Mouse (Mus musculus) hindbrain, embryonic 15.5 days (tissue): ENCODE results near the gene Ccpg1os. TPM values are rescaled to one million over a fixed set of nuclear protein-coding genes. Genes with fewer than 3 reads are reported as not detected.

Source experiments
- ATAC-seq: fragments of 200-750 bp; cut with Nextera tagmentation; 2 replicates; pipeline ENCODE4 v1.8.0; 2017; ENCODE audit warnings: low read depth, moderate number of reproducible peaks, moderate TSS enrichment; ENCODE audit not compliant: low FRiP score
- H3K27ac ChIP-seq: fragments of 300-500 bp; sonication (generic); replicated peaks from 2 replicates; pipeline ENCODE4 v1.5.1; 2015; ENCODE audit warnings: mild to moderate bottlenecking, inconsistent platforms
- H3K27me3 ChIP-seq: fragments of 300-500 bp; sonication (generic); 2 replicates; pipeline ENCODE4 v1.6.1; 2015; ENCODE audit warnings: control low read depth, inconsistent platforms
- H3K36me3 ChIP-seq: fragments of 300-500 bp; sonication (generic); 2 replicates; pipeline ENCODE4 v1.6.1; 2015; ENCODE audit warnings: control low read depth, inconsistent platforms
- H3K4me1 ChIP-seq: fragments of 300-500 bp; sonication (generic); replicated peaks from 2 replicates; pipeline ENCODE4 v1.6.1; 2015; ENCODE audit warnings: control low read depth, inconsistent platforms
- H3K4me2 ChIP-seq: fragments of 300-500 bp; sonication (generic); 2 replicates; pipeline ENCODE4 v1.6.1; 2015; ENCODE audit warnings: moderate library complexity, mild to moderate bottlenecking, inconsistent platforms
- H3K4me3 ChIP-seq: fragments of 300-500 bp; sonication (generic); 2 replicates; pipeline ENCODE4 v1.5.1; 2015; ENCODE audit warnings: mild to moderate bottlenecking, inconsistent platforms
- H3K9ac ChIP-seq: fragments of 300-500 bp; sonication (generic); 2 replicates; pipeline ENCODE4 v1.6.1; 2015; ENCODE audit warnings: inconsistent platforms
- H3K9me3 ChIP-seq: fragments of 300-500 bp; sonication (generic); 2 replicates; pipeline ENCODE4 v1.6.1; 2016; ENCODE audit warnings: control low read depth, inconsistent platforms
- WGBS: fragments of 180-500 bp; shearing (Covaris S2); methylation state at CpG from one replicate; pipeline ENCODE4 v1.1.7; 2015; 5-methylcytosine and 5-hydroxymethylcytosine counted together
- polyA plus RNA-seq: library from polyadenylated mRNA; unstranded; fragments of >200 nt; fragmentation: Nextera tagmentation; extraction: Ambion mirVana; gene quantifications from 2 replicates; pipeline ENCODE4 v1.2.1, GENCODE M21; 2015

The Ccpg1os gene
- 23.5 and 23.7 TPM in 2 replicates for polyA plus RNA-seq

- WGBS = under 1% methylated on average over 82 of the region's 88 CpGs
- peak within 1 kb of the TSS; percentile 82 for H3K4me3 ChIP-seq
- no peaks in the 10 kb centered on the region for H3K36me3 ChIP-seq
- H3K27me3 ChIP-seq = no peaks in the 10 kb centered on the region
- H3K4me1 ChIP-seq = peaks cover 23% of the 10 kb centered on the region
- peak within 1 kb of the TSS; percentile 83 for H3K9ac ChIP-seq
- peak; percentile 99 for ATAC-seq
- peak within 1 kb of the TSS; percentile 90 for H3K27ac ChIP-seq
- peak within 1 kb of the TSS; percentile 81 for H3K4me2 ChIP-seq
- no peaks in the 10 kb centered on the region for H3K9me3 ChIP-seq
Observed at GRCm38 (mm10) chr9:72985250-72986220, at the start of gene Ccpg1os, which contains the start of gene Ccpg1. Ccpg1os (minus strand) TSS chr9:72985382. Ccpg1 (plus strand) TSS chr9:72985429.

- Histone ChIP-seq H3K4me1 (peaks cover 4% of the 10 kb centered on the region), H3K9me3 (no peaks in the 10 kb centered on the region), H3K4me3 (no peak overlapping the region), H3K4me2 (no peak overlapping the region), H3K9ac (no peak overlapping the region), H3K27ac (no peak overlapping the region), H3K36me3 (peaks cover 36% of the 10 kb centered on the region), H3K27me3 (no peaks in the 10 kb centered on the region)
- 91% methylated on average over 1 of the region's 1 CpGs for WGBS
- ATAC-seq = no peak
Observed at GRCm38 (mm10) chr9:73033406-73033805, 48.2 kb upstream of the Ccpg1os start.

- H3K4me1 ChIP-seq = no peaks in the 10 kb centered on the region
- H3K27me3 ChIP-seq = no peaks in the 10 kb centered on the region
- H3K36me3 ChIP-seq = peaks cover 36% of the 10 kb centered on the region
- no peak overlapping the region for H3K27ac ChIP-seq
- no peak for ATAC-seq
- H3K4me2 ChIP-seq = no peak overlapping the region
- WGBS = 71% methylated on average over 4 of the region's 4 CpGs
- H3K4me3 ChIP-seq = no peak overlapping the region
- H3K9ac ChIP-seq = no peak overlapping the region
- H3K9me3 ChIP-seq = no peaks in the 10 kb centered on the region
Observed at GRCm38 (mm10) chr9:73031421-73031820, 46.2 kb upstream of the Ccpg1os start.

GRCm38 (mm10) chr9:73030443-73030842 is 45.3 kb upstream of the Ccpg1os start:
- Histone ChIP-seq H3K4me2 (no peak overlapping the region), H3K4me3 (no peak overlapping the region), H3K27me3 (no peaks in the 10 kb centered on the region), H3K9me3 (no peaks in the 10 kb centered on the region), H3K36me3 (peaks cover 36% of the 10 kb centered on the region), H3K27ac (no peak overlapping the region), H3K4me1 (peaks cover 7% of the 10 kb centered on the region; the same call in 1 of the 2 replicates), H3K9ac (no peak overlapping the region)
- no peak for ATAC-seq
- 92% methylated on average over 1 of the region's 1 CpGs for WGBS

- 24% methylated on average over 17 of the region's 17 CpGs for WGBS
- no peak overlapping the region for H3K4me3 ChIP-seq
- H3K36me3 ChIP-seq = peaks cover 23% of the 10 kb centered on the region
- H3K27ac ChIP-seq = peak overlapping the region; percentile 42; the same call in 1 of the 2 replicates
- H3K27me3 ChIP-seq = no peaks in the 10 kb centered on the region
- peaks cover 8% of the 10 kb centered on the region; the same call in 1 of the 2 replicates for H3K4me1 ChIP-seq
- H3K4me2 ChIP-seq = peak overlapping the region; percentile 33
- peak; percentile 89 for ATAC-seq
- no peaks in the 10 kb centered on the region for H3K9me3 ChIP-seq
- H3K9ac ChIP-seq = no peak overlapping the region
Observed at GRCm38 (mm10) chr9:73025818-73026636, 40.8 kb upstream of the Ccpg1os start.

GRCm38 (mm10) chr9:73020566-73021097 is 35.5 kb upstream of the Ccpg1os start:
- H3K4me2 ChIP-seq = no peak overlapping the region
- peaks cover 2% of the 10 kb centered on the region; the same call in 1 of the 2 replicates for H3K4me1 ChIP-seq
- no peak overlapping the region for H3K4me3 ChIP-seq
- no peak overlapping the region for H3K9ac ChIP-seq
- no peaks in the 10 kb centered on the region for H3K9me3 ChIP-seq
- no peak overlapping the region for H3K27ac ChIP-seq
- 91% methylated on average over 5 of the region's 5 CpGs for WGBS
- no peak for ATAC-seq
- peaks cover 46% of the 10 kb centered on the region for H3K36me3 ChIP-seq
- no peaks in the 10 kb centered on the region for H3K27me3 ChIP-seq

GRCm38 (mm10) chr9:73019841-73020240 is 34.7 kb upstream of the Ccpg1os start:
- Histone ChIP-seq H3K4me2 (no peak overlapping the region), H3K9ac (no peak overlapping the region), H3K9me3 (no peaks in the 10 kb centered on the region), H3K4me3 (no peak overlapping the region), H3K27ac (no peak overlapping the region), H3K27me3 (no peaks in the 10 kb centered on the region), H3K4me1 (no peaks in the 10 kb centered on the region), H3K36me3 (peaks cover 52% of the 10 kb centered on the region)
- WGBS = 89% methylated on average over 10 of the region's 10 CpGs
- no peak for ATAC-seq

GRCm38 (mm10) chr9:73014724-73015123 is 29.5 kb upstream of the Ccpg1os start:
- no peak overlapping the region for H3K27ac ChIP-seq
- peaks cover 79% of the 10 kb centered on the region for H3K36me3 ChIP-seq
- 94% methylated on average over 13 of the region's 13 CpGs for WGBS
- H3K9me3 ChIP-seq = no peaks in the 10 kb centered on the region
- no peaks in the 10 kb centered on the region for H3K27me3 ChIP-seq
- no peak for ATAC-seq
- H3K4me2 ChIP-seq = no peak overlapping the region
- H3K9ac ChIP-seq = no peak overlapping the region
- no peaks in the 10 kb centered on the region for H3K4me1 ChIP-seq
- no peak overlapping the region for H3K4me3 ChIP-seq

- WGBS = 86% methylated on average over 4 of the region's 4 CpGs
- Histone ChIP-seq H3K27ac (no peak overlapping the region), H3K4me1 (no peaks in the 10 kb centered on the region), H3K4me2 (no peak overlapping the region), H3K27me3 (no peaks in the 10 kb centered on the region), H3K36me3 (peaks cover 74% of the 10 kb centered on the region), H3K9me3 (no peaks in the 10 kb centered on the region), H3K9ac (no peak overlapping the region), H3K4me3 (no peak overlapping the region)
- ATAC-seq = no peak
Observed at GRCm38 (mm10) chr9:73012629-73013028, 27.4 kb upstream of the Ccpg1os start.

GRCm38 (mm10) chr9:73008384-73008783 is 23.2 kb upstream of the Ccpg1os start:
- Histone ChIP-seq H3K9me3 (no peaks in the 10 kb centered on the region), H3K4me1 (no peaks in the 10 kb centered on the region), H3K9ac (no peak overlapping the region), H3K4me3 (no peak overlapping the region), H3K27ac (no peak overlapping the region), H3K36me3 (peaks cover 53% of the 10 kb centered on the region), H3K4me2 (no peak overlapping the region), H3K27me3 (no peaks in the 10 kb centered on the region)
- ATAC-seq = no peak
- WGBS = 77% methylated on average over 3 of the region's 3 CpGs

GRCm38 (mm10) chr9:73006175-73006574 is 21.0 kb upstream of the Ccpg1os start:
- 94% methylated on average over 3 of the region's 3 CpGs for WGBS
- Histone ChIP-seq H3K9me3 (no peaks in the 10 kb centered on the region), H3K4me3 (no peak overlapping the region), H3K27ac (no peak overlapping the region), H3K36me3 (peaks cover 36% of the 10 kb centered on the region), H3K4me1 (no peaks in the 10 kb centered on the region), H3K27me3 (no peaks in the 10 kb centered on the region), H3K9ac (no peak overlapping the region), H3K4me2 (no peak overlapping the region)
- ATAC-seq = no peak
